Mouse (Mus musculus) ES-Bruce4 (cell line): ENCODE measurements around the gene Tanc1.

Experiments
- CTCF ChIP-seq: IDR thresholded peaks from one replicate; pipeline ENCODE4 v1.8.1; 2011; ENCODE audit warnings: low read depth, low read length
- POLR2A ChIP-seq: IDR thresholded peaks from one replicate; pipeline ENCODE4 v1.8.1; 2011; ENCODE audit warnings: low read length; ENCODE audit not compliant: insufficient read depth

DNA sequence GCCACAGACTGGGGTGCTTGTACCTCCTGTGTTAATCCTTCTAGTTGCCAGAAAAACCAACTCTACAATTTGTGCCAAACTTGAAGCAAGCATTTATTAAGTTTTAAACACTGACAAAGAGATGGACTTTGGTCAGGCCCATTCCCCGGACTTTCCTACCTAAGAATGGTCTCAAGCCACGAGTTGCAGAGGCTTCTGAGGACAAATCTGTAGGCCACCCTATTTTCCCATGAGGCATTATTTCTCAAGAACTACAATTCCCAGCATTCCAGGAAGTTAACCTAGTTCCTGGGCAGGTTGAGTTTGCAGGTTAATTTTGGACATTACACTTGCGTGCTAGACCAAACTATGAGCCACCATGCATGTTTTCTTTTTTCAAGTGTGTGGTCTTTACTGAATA, 85.3 kb downstream of the Tanc1 start:
- no peak for TF ChIP-seq POLR2A
- no peak for TF ChIP-seq CTCF
